Mouse (Mus musculus) heart, postnatal 0 days (tissue): ENCODE results near the gene Tfdp2.

Source experiments
- CTCF ChIP-seq: IDR thresholded peaks from 2 replicates; pipeline ENCODE4 v1.5.1; 2016; ENCODE audit warnings: antibody characterized with exemption, control low read depth, low read depth
- EP300 ChIP-seq: IDR thresholded peaks from 2 replicates; pipeline ENCODE4 v1.6.1; 2016; ENCODE audit warnings: antibody characterized with exemption, low read depth

DNA sequence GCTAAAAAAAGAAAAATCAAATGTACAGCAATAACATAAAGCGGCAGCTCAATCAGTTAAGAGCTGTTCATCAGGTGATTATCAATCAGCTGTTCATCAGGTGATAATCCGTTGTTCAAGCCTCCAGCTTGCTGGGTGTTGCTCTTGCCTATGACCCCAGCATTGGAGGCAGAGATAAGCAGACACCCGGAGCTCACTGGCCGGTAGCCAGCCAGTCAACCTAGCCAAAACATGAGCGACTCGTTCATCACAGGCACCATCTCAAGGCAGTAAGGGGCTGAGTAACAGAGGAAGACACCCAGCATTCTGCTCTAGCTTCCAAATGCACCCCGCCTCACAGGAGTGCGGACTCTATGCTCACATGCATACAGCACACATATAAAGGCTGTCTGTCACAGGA, 157.7 kb downstream of the Tfdp2 start:
- TF ChIP-seq CTCF = no peak
- TF ChIP-seq EP300 = no peak
